Mouse (Mus musculus): ENCODE results near the gene Anks1.

GRCm38 (mm10) chr17:28097308-28097707, 188.2 kb downstream of the Anks1 start:
- no peak for TF ChIP-seq CTCF (conservative IDR thresholded peaks at IDR 0.05; ENCODE audit: low read length)
- TF ChIP-seq NANOG (IDR thresholded peaks at IDR 0.05; ENCODE audit: borderline replicate concordance, low read length), result no peak
- no peak for TF ChIP-seq POU5F1 (IDR thresholded peaks at IDR 0.05; ENCODE audit: borderline replicate concordance, low read length)

Measured in E14TG2a.4 (cell line).